Mouse (Mus musculus) embryonic facial prominence, embryonic 14.5 days (tissue): ENCODE measurements around the gene Keap1. TPM values are rescaled to one million over a fixed set of nuclear protein-coding genes. Genes with fewer than 3 reads are reported as not detected.

ENCODE experiments used
- ATAC-seq: fragments of 200-750 bp; cut with Nextera tagmentation; 2 replicates; pipeline ENCODE4 v1.8.0; 2017; ENCODE audit warnings: low read depth, moderate number of reproducible peaks, moderate TSS enrichment
- DNase-seq: peaks from one replicate; pipeline ENCODE4 v3.0.0-alpha.2; 2015; ENCODE audit warnings: low spot score
- H3K27ac ChIP-seq: fragments of 300-500 bp; sonication (generic); replicated peaks from 2 replicates; pipeline ENCODE4 v1.5.1; 2014; ENCODE audit warnings: low read depth, mild to moderate bottlenecking, low read length, moderate library complexity
- H3K27me3 ChIP-seq: fragments of 300-500 bp; sonication (generic); replicated peaks from 2 replicates; pipeline ENCODE4 v1.6.1; 2014; ENCODE audit warnings: low read length; ENCODE audit not compliant: control insufficient read depth, insufficient read depth
- H3K36me3 ChIP-seq: fragments of 300-500 bp; sonication (generic); 2 replicates; pipeline ENCODE4 v1.6.1; 2014; ENCODE audit warnings: low read length, mixed read lengths; ENCODE audit not compliant: control insufficient read depth, insufficient read depth
- H3K4me1 ChIP-seq: fragments of 300-500 bp; sonication (generic); 2 replicates; pipeline ENCODE4 v1.6.1; 2014; ENCODE audit warnings: antibody characterized with exemption, low read length; ENCODE audit not compliant: control insufficient read depth, insufficient read depth
- H3K4me2 ChIP-seq: fragments of 300-500 bp; sonication (generic); 2 replicates; pipeline ENCODE4 v1.6.1; 2014; ENCODE audit warnings: low read depth, mild to moderate bottlenecking, low read length, moderate library complexity, mixed read lengths
- H3K4me3 ChIP-seq: fragments of 300-500 bp; sonication (generic); 2 replicates; pipeline ENCODE4 v1.5.1; 2014; ENCODE audit warnings: low read depth, mild to moderate bottlenecking, low read length
- H3K9ac ChIP-seq: fragments of 300-500 bp; sonication (generic); 2 replicates; pipeline ENCODE4 v1.6.1; 2014; ENCODE audit warnings: low read depth, mild to moderate bottlenecking, low read length, moderate library complexity, mixed read lengths
- H3K9me3 ChIP-seq: fragments of 300-500 bp; sonication (generic); 2 replicates; pipeline ENCODE4 v1.6.1; 2016; ENCODE audit warnings: low read length; ENCODE audit not compliant: control insufficient read depth
- WGBS: fragments of 180-500 bp; shearing (Covaris S2); extraction: QIAGEN DNeasy Blood & Tissue Kit; methylation state at CpG from one replicate; pipeline ENCODE4 v1.1.7; 2014; 5-methylcytosine and 5-hydroxymethylcytosine counted together
- polyA plus RNA-seq: library from polyadenylated mRNA; unstranded; fragments of >200 nt; fragmentation: Nextera tagmentation; extraction: Ambion mirVana; gene quantifications from 2 replicates; pipeline ENCODE4 v1.2.1, GENCODE M21; 2014

The Keap1 gene
- polyA plus RNA-seq, 1 experiment from 2014 or later: 43.0 TPM

DNA sequence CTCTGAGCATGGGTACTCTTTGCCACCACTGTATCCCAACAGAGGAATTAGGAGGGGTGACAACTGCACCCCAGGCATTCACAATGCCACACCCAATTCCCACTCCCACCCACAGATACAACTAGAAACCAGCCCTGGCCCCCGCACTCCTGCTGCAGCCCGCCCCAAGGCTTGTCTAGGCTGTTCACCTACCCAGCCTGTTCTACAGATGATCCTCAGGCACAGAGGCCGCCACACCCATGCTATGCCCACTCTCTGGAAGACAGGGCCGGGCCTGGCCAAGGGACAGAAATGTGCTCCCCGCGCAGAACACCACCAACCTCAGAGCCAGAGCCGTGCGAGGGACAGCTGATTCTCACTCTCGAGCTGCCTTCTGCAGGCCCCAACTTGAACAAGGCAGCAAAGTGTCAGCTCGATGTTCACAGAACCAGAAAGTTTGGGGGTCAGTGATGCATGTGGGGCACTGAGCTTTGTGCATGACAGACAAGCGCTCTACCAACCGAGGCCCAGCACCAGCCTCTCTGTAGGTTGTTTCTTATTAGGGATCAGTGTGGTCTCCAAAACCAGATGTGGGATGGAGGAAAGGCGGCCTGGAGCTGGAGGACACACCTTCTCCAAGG lies 12.1 kb upstream of the Keap1 start:
- Histone ChIP-seq H3K36me3 (no peaks in the 10 kb centered on the region), H3K27me3 (peaks cover 46% of the 10 kb centered on the region), H3K27ac (peak overlapping the region; percentile 10; the same call in 1 of the 2 replicates), H3K9me3 (no peaks in the 10 kb centered on the region), H3K4me1 (0 out of 2 replicates have a peak, but pooled peaks cover 3% of the 10 kb centered on the region), H3K4me3 (no peak overlapping the region), H3K4me2 (no peak overlapping the region), H3K9ac (no peak overlapping the region)
- peak; percentile 50 for DNase-seq
- ATAC-seq: peak; percentile 36
- WGBS: 52% methylated on average over 13 of the region's 13 CpGs

DNA sequence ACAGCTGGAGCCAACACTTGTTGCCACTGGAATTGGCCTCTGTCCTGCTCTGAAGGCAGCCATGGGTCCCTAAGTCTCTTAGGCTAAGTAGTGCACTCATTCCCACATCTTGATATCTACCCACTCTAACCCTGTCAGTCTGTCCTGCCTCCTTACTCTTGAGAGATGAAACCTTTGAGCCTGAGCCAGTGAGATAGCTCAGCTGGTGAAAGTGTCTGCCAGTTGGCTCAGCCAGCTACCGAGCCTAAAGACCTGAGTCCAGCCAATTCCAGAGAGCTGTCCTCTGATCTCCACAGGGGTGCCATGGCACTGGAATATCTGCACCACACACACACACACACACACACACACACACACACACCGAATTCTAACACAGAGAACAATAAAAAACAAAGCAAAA lies 11.3 kb upstream of the Keap1 start:
- Histone ChIP-seq H3K9me3 (no peaks in the 10 kb centered on the region), H3K4me3 (no peak overlapping the region)

DNA sequence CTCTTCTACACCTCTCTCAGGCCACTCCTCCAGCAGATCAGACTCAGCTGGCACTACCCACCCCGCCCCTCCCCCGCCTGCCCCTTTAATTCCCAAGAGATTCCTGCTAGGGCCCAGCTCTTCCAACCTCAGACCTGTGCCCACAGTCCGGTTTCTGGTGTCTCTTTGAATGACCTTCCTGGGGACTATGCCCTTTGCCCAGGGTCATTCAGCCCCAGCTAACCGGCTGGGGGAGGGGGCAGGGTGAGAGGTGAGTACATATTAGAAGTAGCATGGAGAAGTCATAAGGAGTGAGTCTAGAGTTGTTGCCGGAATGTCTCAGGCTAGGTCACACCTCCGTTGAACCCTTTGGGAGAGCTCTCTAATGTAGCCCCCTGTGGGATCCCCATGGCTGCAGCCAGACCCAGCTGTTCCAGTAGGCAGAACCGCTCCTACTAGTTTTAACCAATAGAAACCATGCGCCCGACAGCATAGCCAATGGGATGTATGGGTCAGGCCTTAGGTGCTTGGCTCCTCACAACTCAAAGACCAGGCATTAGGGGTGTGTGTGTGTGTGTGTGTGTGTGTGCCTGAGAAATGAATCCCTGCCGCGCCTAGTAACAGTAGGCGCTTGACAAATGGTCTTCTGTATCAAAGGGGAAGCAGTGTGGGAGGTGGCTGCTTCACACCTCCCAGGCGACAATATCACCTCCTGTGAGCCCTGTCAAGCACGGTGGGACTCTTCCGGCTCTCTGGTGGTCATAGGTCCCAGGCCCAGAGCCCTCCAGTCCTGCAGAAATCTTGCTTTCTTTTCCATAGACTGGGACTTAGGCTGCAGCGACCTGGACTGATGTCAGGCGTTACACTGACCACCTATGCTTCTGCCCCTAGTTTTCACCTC lies 10.7 kb upstream of the Keap1 start:
- no peak overlapping the region for H3K4me3 ChIP-seq
- ATAC-seq: no peak; the same call in 1 of the 2 replicates
- no peak overlapping the region for H3K27ac ChIP-seq
- H3K4me1 ChIP-seq: peaks cover 3% of the 10 kb centered on the region; the same call in 1 of the 2 replicates
- H3K9ac ChIP-seq: no peak overlapping the region
- no peaks in the 10 kb centered on the region for H3K36me3 ChIP-seq
- H3K27me3 ChIP-seq: peaks cover 60% of the 10 kb centered on the region
- DNase-seq: no peak
- no peaks in the 10 kb centered on the region for H3K9me3 ChIP-seq
- 33% methylated on average over 15 of the region's 17 CpGs for WGBS
- no peak overlapping the region for H3K4me2 ChIP-seq

More for the DNA sequence above, 11.3 kb upstream of the Keap1 start:
- Histone ChIP-seq H3K36me3 (no peaks in the 10 kb centered on the region), H3K27me3 (peaks cover 53% of the 10 kb centered on the region), H3K4me2 (no peak overlapping the region), H3K27ac (peak overlapping the region; percentile 44; the same call in 1 of the 2 replicates), H3K4me1 (0 out of 2 replicates have a peak, but pooled peaks cover 3% of the 10 kb centered on the region), H3K9ac (no peak overlapping the region)
- 61% methylated on average over 2 of the region's 2 CpGs for WGBS
- ATAC-seq (no peak), DNase-seq (no peak)

- H3K9me3 ChIP-seq: no peaks in the 10 kb centered on the region
- H3K27me3 ChIP-seq: peaks cover 75% of the 10 kb centered on the region
- DNase-seq (no peak), ATAC-seq (no peak)
- no peaks in the 10 kb centered on the region for H3K36me3 ChIP-seq
- peaks cover 13% of the 10 kb centered on the region for H3K4me1 ChIP-seq
- peak within 1 kb of the TSS; percentile 48 for H3K4me2 ChIP-seq
- no peak within 1 kb of the TSS for H3K27ac ChIP-seq
- WGBS: 2% methylated on average over 18 of the region's 30 CpGs
- peak within 1 kb of the TSS; percentile 28 for H3K4me3 ChIP-seq
- 0 out of 2 replicates have a peak within 1 kb of the TSS, but pooled peaks have one; percentile 20 for H3K9ac ChIP-seq
These were observed 9.2 kb upstream of the Keap1 start, which contains the start of gene S1pr5 for GRCm38 (mm10) chr9:21248326-21248725. S1pr5 (minus strand) TSS chr9:21248443.

- no peak overlapping the region for H3K27ac ChIP-seq
- H3K36me3 ChIP-seq: no peaks in the 10 kb centered on the region
- 93% methylated on average over 1 of the region's 1 CpGs for WGBS
- H3K9ac ChIP-seq: no peak overlapping the region
- ATAC-seq (no peak), DNase-seq (no peak)
- H3K4me2 ChIP-seq: no peak overlapping the region
- H3K9me3 ChIP-seq: 0 out of 2 replicates have a peak, but pooled peaks cover 4% of the 10 kb centered on the region
- H3K4me1 ChIP-seq: peaks cover 13% of the 10 kb centered on the region
- no peak overlapping the region for H3K4me3 ChIP-seq
- H3K27me3 ChIP-seq: peaks cover 92% of the 10 kb centered on the region
These were observed 7.2 kb upstream of the Keap1 start for GRCm38 (mm10) chr9:21246342-21246741.

GRCm38 (mm10) chr9:21245113-21245487 lies 5.9 kb upstream of the Keap1 start:
- no peak for DNase-seq
- WGBS: 2% methylated on average over 16 of the region's 16 CpGs

GRCm38 (mm10) chr9:21244428-21245112 lies 5.4 kb upstream of the Keap1 start:
- Histone ChIP-seq H3K36me3 (no peaks in the 10 kb centered on the region), H3K4me2 (peak overlapping the region; percentile 82), H3K27me3 (peaks cover 76% of the 10 kb centered on the region), H3K9me3 (0 out of 2 replicates have a peak, but pooled peaks cover 4% of the 10 kb centered on the region), H3K9ac (peak overlapping the region; percentile 60), H3K4me3 (peak overlapping the region; percentile 50), H3K27ac (no peak overlapping the region), H3K4me1 (peaks cover 13% of the 10 kb centered on the region)
- 1% methylated on average over 57 of the region's 72 CpGs for WGBS
- DNase-seq (no peak), ATAC-seq (0 out of 2 replicates have a peak, but pooled peaks have one; percentile 27)

More at GRCm38 (mm10) chr9:21245113-21245487, 5.9 kb upstream of the Keap1 start:
- Histone ChIP-seq H3K27ac (no peak overlapping the region), H3K4me1 (peaks cover 13% of the 10 kb centered on the region), H3K27me3 (peaks cover 81% of the 10 kb centered on the region), H3K9ac (peak overlapping the region; percentile 60), H3K4me2 (peak overlapping the region; percentile 82), H3K36me3 (no peaks in the 10 kb centered on the region), H3K9me3 (0 out of 2 replicates have a peak, but pooled peaks cover 4% of the 10 kb centered on the region), H3K4me3 (peak overlapping the region; percentile 50)
- no peak for ATAC-seq

DNA sequence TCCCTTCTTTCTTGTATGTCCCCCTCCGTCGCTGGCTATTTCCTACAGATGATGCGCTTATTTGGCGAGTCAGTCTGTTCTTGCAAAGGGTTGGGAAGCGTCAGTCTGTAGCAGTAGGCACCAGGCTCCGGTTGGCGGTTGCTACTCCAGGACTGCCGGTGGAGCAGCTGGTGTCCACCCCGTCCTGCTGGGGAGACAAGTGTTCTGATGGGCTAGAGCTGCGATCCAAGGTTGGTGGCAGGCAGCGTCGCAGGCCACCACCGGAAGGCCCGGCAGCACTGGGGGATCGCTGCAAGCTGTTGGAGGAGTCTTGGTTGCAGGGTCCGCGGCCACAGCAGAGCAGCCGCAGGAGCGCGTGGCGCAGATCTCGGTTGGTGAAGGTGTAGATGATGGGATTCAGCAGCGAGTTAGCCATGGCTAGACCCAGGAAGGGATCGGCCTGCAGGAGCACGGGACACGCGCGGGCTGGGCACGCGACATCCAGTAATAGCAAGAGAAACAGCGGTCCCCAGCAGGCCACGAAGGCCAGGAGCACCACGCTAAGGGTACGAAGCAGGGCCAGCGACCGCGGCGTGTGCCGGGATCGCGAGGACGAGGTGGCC lies 4.8 kb upstream of the Keap1 start:
- H3K4me2 ChIP-seq: peak overlapping the region; percentile 82
- peak overlapping the region; percentile 60 for H3K9ac ChIP-seq
- H3K4me1 ChIP-seq: peaks cover 13% of the 10 kb centered on the region
- 6% methylated on average over 35 of the region's 42 CpGs for WGBS
- ATAC-seq: no peak
- DNase-seq: no peak
- H3K27me3 ChIP-seq: peaks cover 69% of the 10 kb centered on the region
- no peaks in the 10 kb centered on the region for H3K36me3 ChIP-seq
- peak overlapping the region; percentile 50 for H3K4me3 ChIP-seq
- 0 out of 2 replicates have a peak, but pooled peaks cover 4% of the 10 kb centered on the region for H3K9me3 ChIP-seq
- no peak overlapping the region for H3K27ac ChIP-seq
